Mouse (Mus musculus) forebrain, embryonic 14.5 days (tissue): ENCODE measurements around the gene Csrnp2. TPM values are rescaled to one million over a fixed set of nuclear protein-coding genes. Genes with fewer than 3 reads are reported as not detected.
A peak's percentile ranks its signal among the peaks of the same experiment; 100 is the strongest.

Experiments used
- ATAC-seq: fragments of 200-750 bp; cut with Nextera tagmentation; 2 replicates; pipeline ENCODE4 v1.8.0; 2017; ENCODE audit warnings: mild to moderate bottlenecking, moderate library complexity
- DNase-seq: peaks from one replicate; pipeline ENCODE4 v3.0.0-alpha.2; 2015; ENCODE audit warnings: low spot score
- H3K27ac ChIP-seq: fragments of 300-500 bp; sonication (generic); 2 replicates; pipeline ENCODE4 v1.5.1; 2014; ENCODE audit warnings: low read depth, mild to moderate bottlenecking, control low read depth, low read length, moderate library complexity
- H3K27me3 ChIP-seq: fragments of 300-500 bp; sonication (generic); replicated peaks from 2 replicates; pipeline ENCODE4 v1.6.1; 2014; ENCODE audit warnings: low read length, control low read depth, mixed read lengths; ENCODE audit not compliant: control insufficient read depth, insufficient read depth
- H3K36me3 ChIP-seq: fragments of 300-500 bp; sonication (generic); 2 replicates; pipeline ENCODE4 v1.6.1; 2014; ENCODE audit warnings: low read length, control low read depth; ENCODE audit not compliant: control insufficient read depth, insufficient read depth
- H3K4me1 ChIP-seq: fragments of 300-500 bp; sonication (generic); 2 replicates; pipeline ENCODE4 v1.6.1; 2014; ENCODE audit warnings: antibody characterized with exemption, low read length, control low read depth; ENCODE audit not compliant: control insufficient read depth, insufficient read depth
- H3K4me2 ChIP-seq: fragments of 300-500 bp; sonication (generic); 2 replicates; pipeline ENCODE4 v1.6.1; 2014; ENCODE audit warnings: mild to moderate bottlenecking, control low read depth, low read length
- H3K4me3 ChIP-seq: fragments of 300-500 bp; sonication (generic); 2 replicates; pipeline ENCODE4 v1.5.1; 2014; ENCODE audit warnings: low read depth, low read length, control low read depth
- H3K9ac ChIP-seq: fragments of 300-500 bp; sonication (generic); 2 replicates; pipeline ENCODE4 v1.6.1; 2014; ENCODE audit warnings: mild to moderate bottlenecking, low read length, control low read depth, moderate library complexity
- H3K9me3 ChIP-seq: fragments of 300-500 bp; sonication (generic); replicated peaks from 2 replicates; pipeline ENCODE4 v1.6.1; 2016; ENCODE audit warnings: low read length, control low read depth, mixed read lengths; ENCODE audit not compliant: control insufficient read depth
- WGBS: fragments of 180-500 bp; shearing (Covaris S2); extraction: QIAGEN DNeasy Blood & Tissue Kit; methylation state at CpG from one replicate; pipeline ENCODE4 v1.1.7; 2014; 5-methylcytosine and 5-hydroxymethylcytosine counted together
- polyA plus RNA-seq: library from polyadenylated mRNA; unstranded; fragments of >200 nt; fragmentation: Nextera tagmentation; extraction: Ambion mirVana; gene quantifications from 2 replicates; pipeline ENCODE4 v1.2.1, GENCODE M21; 2014

Gene Csrnp2
- polyA plus RNA-seq, 1 experiment from 2014 or later: 37.1 TPM

- Histone ChIP-seq H3K9ac (peak within 1 kb of the TSS; percentile 81), H3K27ac (peak within 1 kb of the TSS; percentile 83), H3K4me3 (peak within 1 kb of the TSS; percentile 73), H3K27me3 (no peaks in the 10 kb centered on the region), H3K9me3 (no peaks in the 10 kb centered on the region), H3K4me1 (peaks cover 12% of the 10 kb centered on the region), H3K36me3 (peaks cover 17% of the 10 kb centered on the region), H3K4me2 (peak within 1 kb of the TSS; percentile 81)
- DNase-seq (peak; percentile 90), ATAC-seq (peak; percentile 97)
- WGBS: 2% methylated on average over 81 of the region's 84 CpGs
These were observed 26.7 kb downstream of the Csrnp2 start, which contains the start of gene Letmd1 for GRCm38 (mm10) chr15:100468295-100469188. Gene Letmd1 (plus strand): TSS chr15:100469023.

DNA sequence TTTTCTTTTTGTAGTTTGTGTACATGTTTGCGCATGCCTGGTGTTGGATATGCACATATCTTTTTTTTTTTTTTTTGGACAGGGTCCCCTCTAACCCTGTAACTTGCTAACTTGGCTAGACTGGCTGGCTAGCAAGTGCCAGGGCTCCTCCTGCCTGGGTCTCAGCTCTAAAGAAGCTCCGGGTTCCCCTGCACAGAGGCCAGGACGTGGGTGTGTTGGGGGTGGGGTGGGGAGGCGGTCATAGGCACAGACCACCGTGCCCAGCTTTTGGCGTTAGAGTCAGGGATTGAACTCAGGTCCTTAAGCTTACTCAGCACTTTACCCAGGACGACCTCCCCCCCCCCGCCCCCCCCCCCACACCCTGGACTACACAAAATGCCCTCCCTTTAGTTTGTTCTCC, 27.6 kb downstream of the Csrnp2 start:
- Histone ChIP-seq H3K27me3 (no peaks in the 10 kb centered on the region), H3K36me3 (peaks cover 13% of the 10 kb centered on the region), H3K9me3 (no peaks in the 10 kb centered on the region), H3K27ac (no peak overlapping the region), H3K4me3 (no peak overlapping the region), H3K4me2 (peak overlapping the region; percentile 81), H3K9ac (0 out of 2 replicates have a peak overlapping the region, but pooled peaks have one; percentile 29), H3K4me1 (peaks cover 12% of the 10 kb centered on the region)
- WGBS: 40% methylated on average over 7 of the region's 8 CpGs
- ATAC-seq (no peak), DNase-seq (no peak)

GRCm38 (mm10) chr15:100465432-100465831, 29.9 kb downstream of the Csrnp2 start:
- DNase-seq: no peak
- Histone ChIP-seq H3K36me3 (no peaks in the 10 kb centered on the region), H3K9ac (no peak overlapping the region), H3K27ac (no peak overlapping the region), H3K4me3 (no peak overlapping the region), H3K4me1 (peaks cover 12% of the 10 kb centered on the region), H3K9me3 (no peaks in the 10 kb centered on the region), H3K4me2 (no peak overlapping the region), H3K27me3 (no peaks in the 10 kb centered on the region)
- WGBS: 73% methylated on average over 2 of the region's 2 CpGs
- ATAC-seq: no peak

GRCm38 (mm10) chr15:100463712-100464111, 31.6 kb downstream of the Csrnp2 start:
- WGBS: 29% methylated on average over 6 of the region's 6 CpGs
- no peaks in the 10 kb centered on the region for H3K27me3 ChIP-seq
- ATAC-seq (no peak), DNase-seq (peak; percentile 74)
- H3K4me2 ChIP-seq: no peak overlapping the region
- H3K4me3 ChIP-seq: no peak overlapping the region
- H3K27ac ChIP-seq: no peak overlapping the region
- peaks cover 6% of the 10 kb centered on the region for H3K4me1 ChIP-seq
- no peaks in the 10 kb centered on the region for H3K9me3 ChIP-seq
- no peaks in the 10 kb centered on the region for H3K36me3 ChIP-seq
- H3K9ac ChIP-seq: no peak overlapping the region

DNA sequence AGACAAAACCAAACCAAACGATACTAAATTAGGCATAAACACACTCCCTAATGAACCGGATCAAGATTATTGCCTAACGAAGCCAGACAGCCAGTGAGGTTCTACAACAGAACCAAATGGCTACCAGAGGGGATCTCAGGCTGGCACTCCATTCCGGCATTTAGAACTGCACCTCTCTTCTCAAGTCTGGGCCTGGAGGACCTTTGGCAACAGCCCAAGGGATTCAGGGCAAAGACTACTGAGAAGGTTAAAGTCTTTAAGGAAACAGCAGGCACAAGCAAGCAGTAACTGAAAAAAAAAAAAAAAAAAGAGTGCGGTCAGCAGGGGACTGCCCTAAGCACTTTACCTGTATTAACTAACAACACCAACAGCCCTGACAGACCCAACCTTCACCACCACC, 33.2 kb downstream of the Csrnp2 start:
- DNase-seq: no peak
- Histone ChIP-seq H3K4me1 (no peaks in the 10 kb centered on the region), H3K4me3 (no peak overlapping the region), H3K9ac (no peak overlapping the region), H3K27ac (no peak overlapping the region), H3K27me3 (no peaks in the 10 kb centered on the region), H3K9me3 (no peaks in the 10 kb centered on the region), H3K4me2 (no peak overlapping the region), H3K36me3 (no peaks in the 10 kb centered on the region)
- WGBS: 44% methylated on average over 5 of the region's 5 CpGs
- ATAC-seq: no peak

GRCm38 (mm10) chr15:100461646-100462045, 33.6 kb downstream of the Csrnp2 start:
- H3K9ac ChIP-seq: no peak overlapping the region
- no peaks in the 10 kb centered on the region for H3K27me3 ChIP-seq
- no peaks in the 10 kb centered on the region for H3K4me1 ChIP-seq
- WGBS: 79% methylated on average over 9 of the region's 9 CpGs
- no peaks in the 10 kb centered on the region for H3K9me3 ChIP-seq
- H3K4me2 ChIP-seq: no peak overlapping the region
- DNase-seq (no peak), ATAC-seq (no peak)
- no peak overlapping the region for H3K4me3 ChIP-seq
- no peaks in the 10 kb centered on the region for H3K36me3 ChIP-seq
- H3K27ac ChIP-seq: no peak overlapping the region

DNA sequence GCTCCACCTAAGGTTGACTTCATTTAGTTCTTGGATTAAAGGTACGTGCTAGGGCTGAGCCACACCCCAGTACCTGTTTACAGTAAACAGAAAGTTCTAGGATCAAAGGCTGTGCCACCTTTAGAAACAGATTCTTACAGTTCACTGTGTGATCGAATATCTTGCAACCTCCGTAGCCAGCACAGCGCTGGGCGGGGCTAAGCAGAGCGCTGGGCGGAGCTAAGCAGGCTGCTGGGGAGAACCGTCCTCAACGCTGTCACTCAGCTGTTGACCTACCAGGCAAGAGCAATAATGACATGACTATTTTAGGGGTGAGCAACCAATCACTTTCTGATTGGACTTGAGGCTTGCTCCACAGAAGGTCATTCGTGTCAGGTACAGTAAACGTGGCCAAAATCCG, 34.3 kb downstream of the Csrnp2 start:
- Histone ChIP-seq H3K36me3 (no peaks in the 10 kb centered on the region), H3K4me2 (peak overlapping the region; percentile 10; the same call in 1 of the 2 replicates), H3K27ac (no peak overlapping the region), H3K4me3 (no peak overlapping the region), H3K9me3 (no peaks in the 10 kb centered on the region), H3K27me3 (no peaks in the 10 kb centered on the region), H3K4me1 (no peaks in the 10 kb centered on the region), H3K9ac (no peak overlapping the region)
- ATAC-seq: no peak
- 10% methylated on average over 12 of the region's 12 CpGs for WGBS
- DNase-seq: peak; percentile 31

GRCm38 (mm10) chr15:100458055-100458454, 37.2 kb downstream of the Csrnp2 start:
- no peak overlapping the region for H3K9ac ChIP-seq
- WGBS: 51% methylated on average over 10 of the region's 10 CpGs
- ATAC-seq: no peak

GRCm38 (mm10) chr15:100457340-100457739, 37.9 kb downstream of the Csrnp2 start:
- Histone ChIP-seq H3K27me3 (no peaks in the 10 kb centered on the region), H3K9ac (no peak overlapping the region), H3K4me3 (no peak overlapping the region), H3K27ac (no peak overlapping the region), H3K36me3 (no peaks in the 10 kb centered on the region), H3K9me3 (no peaks in the 10 kb centered on the region), H3K4me2 (no peak overlapping the region), H3K4me1 (no peaks in the 10 kb centered on the region)
- DNase-seq (peak; percentile 91), ATAC-seq (peak; percentile 80)
- 10% methylated on average over 17 of the region's 17 CpGs for WGBS

More at GRCm38 (mm10) chr15:100458055-100458454, 37.2 kb downstream of the Csrnp2 start:
- peak; percentile 64 for DNase-seq
- no peaks in the 10 kb centered on the region for H3K4me1 ChIP-seq
- no peak overlapping the region for H3K4me2 ChIP-seq
- H3K27ac ChIP-seq: no peak overlapping the region
- no peaks in the 10 kb centered on the region for H3K27me3 ChIP-seq
- no peaks in the 10 kb centered on the region for H3K36me3 ChIP-seq
- H3K9me3 ChIP-seq: no peaks in the 10 kb centered on the region
- H3K4me3 ChIP-seq: no peak overlapping the region
